Mouse (Mus musculus) urinary bladder, postnatal 0 days (tissue): ENCODE measurements around the gene Igtp. TPM values are rescaled to one million over a fixed set of nuclear protein-coding genes. Genes with fewer than 3 reads are reported as not detected.

ENCODE experiments used
- polyA plus RNA-seq: library from polyadenylated mRNA; unstranded; fragments of >200 nt; fragmentation: Nextera tagmentation; extraction: Ambion mirVana; gene quantifications from 2 replicates; pipeline ENCODE4 v1.2.1, GENCODE M21; 2015

The Igtp gene
- 3.5 and 3.6 TPM in 2 replicates for polyA plus RNA-seq

DNA sequence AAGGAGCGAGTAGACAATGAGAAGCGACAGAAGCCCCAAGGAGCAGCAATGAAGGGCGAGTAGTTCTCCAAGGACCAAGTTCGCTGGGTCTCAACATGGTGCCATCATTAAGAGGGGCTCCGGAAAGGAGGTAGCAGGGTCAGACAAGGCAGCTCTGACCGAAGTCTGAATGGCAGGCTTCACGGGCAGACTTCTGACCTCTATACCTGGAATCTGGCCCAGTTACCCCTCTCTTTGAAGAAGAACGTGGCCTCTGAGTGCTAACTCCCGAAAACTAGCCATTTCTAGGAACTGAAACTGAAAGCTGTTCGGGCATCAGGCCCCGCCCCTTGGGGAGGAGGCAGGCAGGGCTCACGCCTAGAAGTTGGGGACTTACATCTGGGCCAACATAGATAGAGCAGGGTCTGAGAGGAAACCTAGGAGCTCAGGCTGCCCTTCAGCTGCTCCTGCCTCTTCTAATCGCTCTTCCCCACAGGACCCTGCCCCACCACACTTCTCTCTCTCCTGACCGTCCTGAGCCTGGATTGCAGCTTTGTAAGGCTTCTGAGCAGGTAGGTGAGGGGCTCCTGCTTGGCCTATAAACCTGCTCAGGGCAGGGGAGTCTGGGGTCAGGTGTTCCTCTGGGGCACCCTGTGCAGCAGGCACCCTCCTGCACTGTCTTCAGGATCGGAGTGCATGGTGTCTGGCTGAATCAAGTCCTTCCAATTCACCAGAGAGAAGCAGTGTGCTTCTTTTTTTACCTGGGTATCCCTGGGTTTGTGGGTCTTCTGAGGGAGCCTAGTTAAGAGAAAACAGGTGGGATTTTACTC lies at the start of gene Igtp, which contains the start of gene Irgm2:
TSS of gene Igtp (plus strand) at position 328 of the 809 bp plus-strand sequence.
TSS of gene Irgm2 (plus strand) at position 390 of the 809 bp plus-strand sequence.

DNA sequence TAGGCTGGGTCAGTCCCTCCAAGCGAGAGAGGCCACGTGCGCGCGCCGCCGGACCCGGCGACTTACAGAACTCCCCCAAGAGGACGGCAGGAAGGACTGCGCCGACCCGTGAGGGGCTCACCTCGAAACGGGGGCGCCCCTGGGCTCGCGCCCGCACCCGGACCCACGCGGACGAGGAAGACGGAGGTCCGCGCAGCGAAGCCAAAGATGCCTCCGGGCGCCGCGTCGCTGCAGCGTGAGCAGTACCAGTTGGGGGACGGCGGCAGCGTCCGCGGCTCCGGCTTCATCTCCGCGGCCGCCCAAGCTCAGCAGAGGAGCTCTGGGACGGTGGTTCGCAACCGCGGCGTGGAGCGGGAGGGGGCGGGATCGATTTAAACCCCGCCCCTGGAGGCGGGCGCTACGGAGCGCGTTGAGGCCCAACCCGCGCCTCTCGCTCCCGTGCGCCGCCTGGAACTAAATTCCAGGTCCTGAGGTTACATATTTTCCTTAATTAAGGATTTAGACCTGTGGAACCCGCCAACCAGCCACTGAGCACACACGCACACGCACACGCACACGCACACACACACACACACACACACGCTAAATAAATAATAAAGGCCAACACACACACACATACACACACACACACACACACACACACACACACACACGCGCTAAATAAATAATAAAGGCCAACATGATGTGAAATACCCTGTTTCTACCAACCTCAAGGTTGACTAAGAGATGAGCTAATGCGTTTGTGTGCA lies 31.0 kb upstream of the Igtp start, which contains the start of gene Gemin5:
TSS of gene Gemin5 (minus strand) at position 373 of the 749 bp plus-strand sequence.

DNA sequence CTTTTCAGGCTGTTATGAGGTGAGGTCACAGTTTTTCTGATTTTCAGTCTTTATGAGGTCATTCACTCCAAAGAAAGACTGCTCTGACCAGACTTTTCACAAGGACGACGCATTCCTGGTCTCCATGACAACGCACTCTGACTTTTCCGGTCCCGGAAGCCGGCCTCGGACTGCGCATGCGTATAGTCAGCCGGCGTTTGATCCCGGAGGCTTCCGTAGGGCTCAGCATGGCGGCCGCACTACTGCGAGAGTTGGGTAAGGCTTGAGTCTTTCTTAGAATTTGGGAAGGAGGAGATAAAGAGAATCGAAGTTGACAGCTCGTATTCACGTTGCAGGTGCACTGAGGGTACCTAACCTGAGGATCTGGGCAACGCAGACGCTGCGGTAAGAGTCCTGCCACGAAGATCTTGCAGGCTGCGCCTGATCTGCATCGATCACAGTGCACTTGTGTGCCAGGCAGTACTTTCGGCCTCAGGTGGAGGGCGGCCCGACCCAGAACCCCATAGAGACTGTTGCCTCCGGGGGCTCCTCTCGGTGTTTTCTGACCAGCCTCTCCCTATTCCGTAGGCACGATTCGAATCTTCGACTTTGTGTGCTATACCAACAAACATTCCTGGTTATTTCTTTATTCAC lies 27.8 kb upstream of the Igtp start, which contains the start of gene Mrpl22:
TSS of gene Mrpl22 (plus strand) at position 203 of the 633 bp plus-strand sequence.

Other genes with a start within 250 kb of the Igtp start
- 11.3 and 12.2 TPM in 2 replicates for gene Larp1, start 190.5 kb upstream of the Igtp start, polyA plus RNA-seq
- not detected in 2 replicates for gene Gm12248, start 106.4 kb upstream of the Igtp start, polyA plus RNA-seq
- 56.1 and 60.0 TPM in 2 replicates for gene Cnot8, start 95.4 kb upstream of the Igtp start, polyA plus RNA-seq
- 5.8 and 6.5 TPM in 2 replicates for gene Gemin5, start 31.0 kb upstream of the Igtp start, polyA plus RNA-seq
- 73.5 and 77.5 TPM in 2 replicates for gene Mrpl22, start 27.9 kb upstream of the Igtp start, polyA plus RNA-seq
- 2.7 TPM in 2 replicates for gene Irgm2, start 62 bp downstream of the Igtp start, polyA plus RNA-seq
- gene 4930438A08Rik, start 75.2 kb downstream of the Igtp start, polyA plus RNA-seq: not detected in 2 replicates
- gene Zfp692, start 107.5 kb downstream of the Igtp start, polyA plus RNA-seq: 10.1 and 11.4 TPM in 2 replicates
- 40.1 and 44.4 TPM in 2 replicates for gene Zfp672, start 130.8 kb downstream of the Igtp start, polyA plus RNA-seq
- 29.8 and 33.1 TPM in 2 replicates for gene Sh3bp5l, start 131.2 kb downstream of the Igtp start, polyA plus RNA-seq
- 0.24 and 0.77 TPM in 2 replicates for gene Lypd8, start 179.5 kb downstream of the Igtp start, polyA plus RNA-seq
- 0.23 and 0.33 TPM in 2 replicates for gene 1810065E05Rik, start 221.6 kb downstream of the Igtp start, polyA plus RNA-seq
- gene Gm12253, start 233.0 kb downstream of the Igtp start, polyA plus RNA-seq: not detected in 2 replicates